Mouse (Mus musculus): ENCODE measurements around the gene Htr6. TPM values are rescaled to one million over a fixed set of nuclear protein-coding genes. Genes with fewer than 3 reads are reported as not detected.

Htr6 gene
- polyA plus RNA-seq, 1 experiment: 0.19 TPM

DNA sequence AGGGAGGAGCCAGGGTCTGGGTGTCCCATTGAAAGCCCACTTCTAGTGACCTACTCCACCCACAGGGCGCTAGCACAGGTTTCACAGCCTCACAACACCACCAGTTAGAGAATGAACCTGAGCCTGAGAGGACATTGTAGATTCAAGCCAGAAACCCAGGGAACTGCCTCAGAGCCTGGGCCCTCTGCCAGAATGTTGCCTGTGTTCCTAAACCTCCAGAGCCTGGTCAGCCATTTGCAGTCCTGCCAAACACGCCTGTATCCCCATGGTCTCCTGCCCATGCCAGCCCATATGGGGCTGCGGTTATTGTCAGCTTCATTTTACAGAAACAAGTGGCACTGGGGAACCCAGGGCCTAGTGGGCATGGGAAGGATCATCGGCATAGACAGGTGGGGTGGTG is 20.0 kb downstream of the Htr6 start:
- WGBS: 80% methylated on average over 4 of the region's 4 CpGs
- TF ChIP-seq CTCF (IDR thresholded peaks at IDR 0.05; ENCODE audit: insufficient read depth, low read length) (no peak), POLR2A (IDR thresholded peaks at IDR 0.05; ENCODE audit: borderline replicate concordance, extremely low read depth, low read depth, low read length) (no peak)
- DNase-seq: no peak
- Histone ChIP-seq H3K4me3 (replicated peaks; ENCODE audit: extremely low read depth, low read depth, low read length) (no peak overlapping the region), H3K4me1 (ENCODE audit: control insufficient read depth, insufficient read depth, low read length) (no peaks in the 10 kb centered on the region)

GRCm38 (mm10) chr4:139054300-139054923 is 21.0 kb downstream of the Htr6 start:
- no peak for DNase-seq
- Histone ChIP-seq H3K4me3 (replicated peaks; ENCODE audit: extremely low read depth, low read depth, low read length) (no peak overlapping the region), H3K4me1 (ENCODE audit: control insufficient read depth, insufficient read depth, low read length) (no peaks in the 10 kb centered on the region)
- TF ChIP-seq POLR2A (IDR thresholded peaks at IDR 0.05; ENCODE audit: borderline replicate concordance, extremely low read depth, low read depth, low read length) (no peak), CTCF (IDR thresholded peaks at IDR 0.05; ENCODE audit: insufficient read depth, low read length) (no peak)
- 60% methylated on average over 9 of the region's 9 CpGs for WGBS

DNA sequence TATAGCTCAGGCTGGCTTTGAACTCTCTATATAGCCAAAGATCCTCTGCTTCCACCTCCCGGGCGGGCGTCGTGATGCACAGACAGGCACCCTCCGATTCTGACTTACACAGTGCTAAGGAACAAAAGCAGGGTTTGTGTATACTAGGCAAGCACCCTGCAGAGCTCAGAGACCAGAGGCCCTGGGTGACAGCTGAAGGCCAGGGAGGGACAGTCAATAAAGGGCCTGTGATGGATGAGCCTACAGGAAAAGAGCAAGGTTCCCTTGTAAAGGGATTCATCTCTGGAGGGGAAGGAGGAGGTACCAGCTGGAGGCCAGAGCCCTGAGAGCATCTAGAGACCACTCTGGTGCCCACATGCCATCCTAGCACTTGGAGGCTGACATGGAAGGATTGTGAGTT is 22.0 kb downstream of the Htr6 start:
- Histone ChIP-seq H3K4me1 (ENCODE audit: control insufficient read depth, insufficient read depth, low read length) (no peaks in the 10 kb centered on the region), H3K4me3 (replicated peaks; ENCODE audit: extremely low read depth, low read depth, low read length) (no peak overlapping the region)
- 66% methylated on average over 5 of the region's 5 CpGs for WGBS
- TF ChIP-seq POLR2A (IDR thresholded peaks at IDR 0.05; ENCODE audit: borderline replicate concordance, extremely low read depth, low read depth, low read length) (no peak), CTCF (IDR thresholded peaks at IDR 0.05; ENCODE audit: insufficient read depth, low read length) (no peak)
- no peak for DNase-seq

DNA sequence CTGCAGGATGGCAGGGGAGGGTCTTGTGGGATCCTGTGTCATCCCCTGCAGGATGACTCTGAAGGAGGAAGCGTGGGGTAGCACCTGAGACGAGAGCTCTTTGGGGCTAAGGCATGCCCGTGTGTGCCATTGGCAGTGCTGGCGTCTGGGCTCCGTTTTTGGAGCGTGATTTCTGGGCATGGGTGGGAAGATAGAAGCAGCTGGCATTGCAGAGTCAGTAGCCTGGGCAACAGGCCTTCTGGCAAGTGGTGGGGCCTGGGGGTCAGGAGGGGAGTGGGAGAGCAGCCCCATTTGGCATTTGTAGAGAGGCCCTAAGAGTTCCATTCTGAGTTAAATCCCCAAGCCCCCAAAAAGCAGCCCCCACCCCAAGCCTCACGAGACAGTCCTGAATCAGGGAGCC is 22.6 kb downstream of the Htr6 start:
- no peak for DNase-seq
- WGBS: 81% methylated on average over 7 of the region's 7 CpGs
- TF ChIP-seq CTCF (IDR thresholded peaks at IDR 0.05; ENCODE audit: insufficient read depth, low read length): no peak
- TF ChIP-seq POLR2A (IDR thresholded peaks at IDR 0.05; ENCODE audit: borderline replicate concordance, extremely low read depth, low read depth, low read length): no peak
- Histone ChIP-seq H3K4me3 (replicated peaks; ENCODE audit: extremely low read depth, low read depth, low read length) (no peak overlapping the region), H3K4me1 (ENCODE audit: control insufficient read depth, insufficient read depth, low read length) (no peaks in the 10 kb centered on the region)

DNA sequence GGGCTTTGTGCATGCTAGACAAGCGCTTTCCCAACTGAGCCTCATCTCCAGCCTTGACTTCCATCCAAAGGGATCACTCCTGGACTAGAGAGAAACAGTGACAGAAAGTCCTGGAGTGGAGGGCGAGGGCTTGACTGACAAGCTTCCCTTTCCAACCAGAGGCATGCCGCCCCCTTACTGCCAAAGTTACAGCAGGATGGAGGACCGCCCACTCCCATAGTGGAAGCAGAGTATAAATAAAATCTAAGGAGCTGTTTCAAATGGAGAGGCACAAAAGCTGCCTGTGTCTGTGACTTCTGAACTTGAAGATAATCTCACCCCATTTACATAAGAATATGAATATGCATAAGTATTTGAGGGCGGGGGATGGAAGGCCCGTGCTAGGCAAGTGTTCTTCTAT is 26.9 kb downstream of the Htr6 start:
- H3K4me1 ChIP-seq (ENCODE audit: control insufficient read depth, insufficient read depth, low read length): no peaks in the 10 kb centered on the region
- TF ChIP-seq CTCF (IDR thresholded peaks at IDR 0.05; ENCODE audit: insufficient read depth, low read length) (no peak), POLR2A (IDR thresholded peaks at IDR 0.05; ENCODE audit: borderline replicate concordance, extremely low read depth, low read depth, low read length) (no peak)
- DNase-seq: no peak
- no peak overlapping the region for H3K4me3 ChIP-seq (replicated peaks; ENCODE audit: extremely low read depth, low read depth, low read length)
- 72% methylated on average over 6 of the region's 6 CpGs for WGBS

DNA sequence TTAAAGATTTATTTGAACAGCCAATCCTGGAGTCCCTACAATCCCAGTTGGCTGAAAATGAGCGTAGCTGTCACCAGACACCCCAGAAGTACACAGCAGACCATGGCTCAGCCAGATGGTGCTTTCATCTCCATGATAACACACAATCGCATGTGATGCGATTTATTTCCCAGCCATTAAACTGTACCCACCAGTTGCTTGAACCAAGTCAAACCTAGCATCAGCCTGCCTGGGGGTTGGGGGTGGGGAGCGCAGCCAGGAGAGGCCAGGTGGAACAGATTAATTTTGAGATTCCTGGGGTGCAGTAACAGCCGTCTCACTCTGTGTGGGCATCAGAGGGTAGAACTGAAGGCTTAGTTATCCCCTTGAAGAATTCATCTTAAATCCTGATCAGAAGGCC is 29.0 kb downstream of the Htr6 start:
- no peak overlapping the region for H3K4me3 ChIP-seq (replicated peaks; ENCODE audit: extremely low read depth, low read depth, low read length)
- DNase-seq: no peak
- 79% methylated on average over 5 of the region's 5 CpGs for WGBS
- TF ChIP-seq CTCF (IDR thresholded peaks at IDR 0.05; ENCODE audit: insufficient read depth, low read length) (no peak), POLR2A (IDR thresholded peaks at IDR 0.05; ENCODE audit: borderline replicate concordance, extremely low read depth, low read depth, low read length) (no peak)
- H3K4me1 ChIP-seq (ENCODE audit: control insufficient read depth, insufficient read depth, low read length): no peaks in the 10 kb centered on the region

DNA sequence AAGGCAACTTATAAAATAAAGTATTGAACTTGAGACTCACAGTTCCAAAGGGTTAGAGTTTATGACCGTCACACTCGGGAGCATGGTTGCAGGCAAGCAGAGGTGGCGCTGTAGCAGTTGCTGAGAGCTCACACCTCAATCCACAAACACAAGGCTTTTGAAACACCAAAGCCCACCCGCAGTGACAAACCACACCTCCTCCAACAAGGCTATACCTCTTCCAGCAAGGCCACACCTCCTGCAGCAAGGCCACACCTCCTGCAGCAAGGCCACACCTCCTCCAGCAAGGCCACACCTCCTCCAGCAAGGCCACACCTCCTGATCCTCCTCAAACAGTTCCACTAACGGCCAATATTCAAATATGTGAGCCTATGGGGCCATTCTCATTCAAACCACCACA is 30.8 kb downstream of the Htr6 start:
- no peak for DNase-seq
- Histone ChIP-seq H3K4me3 (replicated peaks; ENCODE audit: extremely low read depth, low read depth, low read length) (no peak overlapping the region), H3K4me1 (ENCODE audit: control insufficient read depth, insufficient read depth, low read length) (no peaks in the 10 kb centered on the region)
- 93% methylated on average over 5 of the region's 5 CpGs for WGBS
- TF ChIP-seq CTCF (IDR thresholded peaks at IDR 0.05; ENCODE audit: insufficient read depth, low read length): no peak
- no peak for TF ChIP-seq POLR2A (IDR thresholded peaks at IDR 0.05; ENCODE audit: borderline replicate concordance, extremely low read depth, low read depth, low read length)

- Histone ChIP-seq H3K4me1 (ENCODE audit: control insufficient read depth, insufficient read depth, low read length) (no peaks in the 10 kb centered on the region; the same call in 1 of the 2 replicates), H3K4me3 (replicated peaks; ENCODE audit: extremely low read depth, low read depth, low read length) (no peak overlapping the region)
- WGBS: 65% methylated on average over 2 of the region's 2 CpGs
- no peak for DNase-seq
- TF ChIP-seq CTCF (IDR thresholded peaks at IDR 0.05; ENCODE audit: insufficient read depth, low read length) (no peak), POLR2A (IDR thresholded peaks at IDR 0.05; ENCODE audit: borderline replicate concordance, extremely low read depth, low read depth, low read length) (no peak)
Observed at GRCm38 (mm10) chr4:139043600-139043999, 31.8 kb downstream of the Htr6 start.

DNA sequence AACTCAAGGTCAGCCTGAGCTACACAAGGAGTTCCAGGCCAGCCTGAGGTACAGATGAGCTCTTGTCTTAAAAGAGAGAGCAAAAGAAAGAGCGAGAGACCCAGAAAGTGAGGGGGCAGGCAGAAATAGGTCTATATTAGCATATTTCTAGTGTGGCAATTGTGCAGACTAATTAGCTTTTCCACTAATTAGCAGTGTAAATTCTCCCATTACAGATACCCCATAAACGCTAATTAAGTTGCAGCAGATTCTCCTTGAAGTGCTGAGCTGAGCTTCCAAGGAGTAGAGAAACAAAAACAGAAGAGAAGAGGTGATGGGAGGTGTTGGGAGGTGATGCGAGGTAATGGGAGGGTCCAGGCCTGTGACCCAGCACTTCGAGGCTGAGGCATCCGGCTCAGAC is 32.8 kb downstream of the Htr6 start:
- DNase-seq: no peak
- no peak overlapping the region for H3K4me3 ChIP-seq (replicated peaks; ENCODE audit: extremely low read depth, low read depth, low read length)
- TF ChIP-seq POLR2A (IDR thresholded peaks at IDR 0.05; ENCODE audit: borderline replicate concordance, extremely low read depth, low read depth, low read length) (no peak), CTCF (IDR thresholded peaks at IDR 0.05; ENCODE audit: insufficient read depth, low read length) (no peak)
- H3K4me1 ChIP-seq (ENCODE audit: control insufficient read depth, insufficient read depth, low read length): peaks cover 7% of the 10 kb centered on the region; the same call in 1 of the 2 replicates
- WGBS: 83% methylated on average over 5 of the region's 5 CpGs

DNA sequence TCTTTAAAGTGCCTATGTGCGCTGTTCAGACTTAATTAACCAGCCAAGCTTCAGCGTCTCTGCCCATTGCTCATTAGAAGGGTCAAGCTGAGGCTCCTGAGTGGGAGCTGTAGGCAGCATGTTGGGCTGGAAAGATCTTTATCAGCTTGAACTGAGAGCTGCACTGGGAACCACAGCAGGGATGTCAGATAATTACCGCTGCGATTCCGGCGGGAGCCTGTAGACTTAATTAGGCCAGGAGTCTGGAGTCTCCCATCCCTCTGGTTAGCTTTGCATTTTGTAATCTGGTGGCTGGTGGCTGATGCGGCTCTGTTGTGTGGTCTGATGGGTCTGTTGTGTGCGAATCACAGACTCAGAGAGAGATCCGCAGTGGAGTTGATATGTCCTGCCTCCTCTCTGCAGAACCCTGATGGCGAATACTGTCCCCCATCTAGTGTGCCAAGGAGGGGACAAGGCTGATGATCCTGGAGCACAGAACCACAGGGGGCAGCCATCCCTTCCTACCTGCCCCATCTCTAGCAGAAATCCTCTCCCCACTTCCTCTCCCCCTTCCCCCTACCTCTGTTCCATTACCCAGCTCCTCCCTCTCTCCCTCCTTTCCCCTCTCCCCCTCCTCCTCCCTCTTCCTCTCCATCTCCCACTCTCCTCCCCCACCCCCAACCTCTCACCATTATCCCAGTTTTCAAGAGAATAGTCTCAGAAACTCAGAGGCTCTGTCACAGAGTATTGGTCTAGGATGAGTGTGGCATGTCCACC is 35.1 kb downstream of the Htr6 start:
- TF ChIP-seq POLR2A (IDR thresholded peaks at IDR 0.05; ENCODE audit: borderline replicate concordance, extremely low read depth, low read depth, low read length) (no peak), CTCF (IDR thresholded peaks at IDR 0.05; ENCODE audit: insufficient read depth, low read length) (no peak)
- WGBS: 42% methylated on average over 10 of the region's 10 CpGs
- Histone ChIP-seq H3K4me3 (replicated peaks; ENCODE audit: extremely low read depth, low read depth, low read length) (no peak overlapping the region), H3K4me1 (ENCODE audit: control insufficient read depth, insufficient read depth, low read length) (peaks cover 7% of the 10 kb centered on the region; the same call in 1 of the 2 replicates)
- no peak for DNase-seq
